Mouse (Mus musculus) kidney, postnatal 10 days (tissue): Measurements from ENCODE around the gene Nuak1.
A peak's percentile ranks its signal among the peaks of the same experiment; 100 is the strongest.

Source experiments
- DNase-seq: peaks from one replicate; pipeline ENCODE4 v3.0.0; 2021; ENCODE audit warnings: mixed read lengths

Gene Nuak1

DNA sequence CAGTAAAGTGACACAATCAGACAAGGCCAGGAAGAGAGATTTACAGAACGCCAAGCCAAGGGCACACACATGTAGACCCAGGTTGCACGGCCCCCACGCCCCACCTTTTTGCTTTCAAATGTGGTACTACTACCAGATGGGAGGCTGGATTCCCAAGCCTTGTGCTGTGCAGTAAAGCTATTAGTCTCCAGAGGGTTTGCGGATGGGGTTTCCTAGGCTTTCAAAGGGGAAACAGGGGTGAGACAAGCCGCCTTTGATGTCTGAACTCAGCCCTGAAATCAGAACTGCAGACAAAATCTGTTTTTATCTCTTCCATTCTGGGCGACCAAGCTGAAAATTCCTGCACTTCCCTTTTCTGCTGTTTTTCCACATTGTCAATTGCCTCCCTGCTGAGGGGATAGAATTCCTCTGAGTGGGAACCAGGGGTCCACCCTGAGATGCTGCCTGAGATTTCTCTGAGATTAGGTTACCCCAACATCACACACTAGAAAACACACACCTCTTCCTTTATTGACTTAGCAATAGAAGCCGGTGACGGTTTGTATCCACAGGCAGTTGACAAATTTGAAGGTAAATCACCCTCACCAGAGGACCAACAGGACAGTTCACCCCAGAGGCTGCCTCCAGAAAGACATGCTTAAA is 35.1 kb downstream of the Nuak1 start:
- DNase-seq: no peak

DNA sequence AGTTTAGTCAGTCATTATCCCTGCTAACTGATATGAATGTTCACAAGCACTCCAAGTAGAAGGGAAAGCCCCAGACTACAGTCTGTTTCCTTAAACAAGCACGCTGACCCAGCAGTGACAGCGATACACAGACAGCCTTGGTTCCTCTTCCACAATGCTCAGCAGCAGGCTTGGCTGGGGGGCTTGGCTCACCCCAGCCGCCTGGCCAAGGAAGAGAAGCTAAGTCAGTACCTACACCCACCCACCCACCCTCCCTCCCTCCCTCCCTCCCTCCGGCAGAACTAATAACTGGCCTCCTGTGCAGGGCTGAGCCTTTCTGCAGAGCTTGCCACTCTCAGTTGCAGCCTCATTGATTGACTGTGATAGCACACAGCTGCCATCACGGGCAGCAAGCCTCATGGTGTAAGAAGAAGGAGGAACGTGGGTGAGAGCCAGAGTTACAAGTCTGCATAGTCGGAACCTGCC is 38.5 kb downstream of the Nuak1 start:
- DNase-seq: peak; percentile 55

GRCm38 (mm10) chr10:84401189-84401588 is 39.2 kb downstream of the Nuak1 start:
- no peak for DNase-seq

GRCm38 (mm10) chr10:84400037-84400681 is 40.2 kb downstream of the Nuak1 start:
- no peak for DNase-seq

GRCm38 (mm10) chr10:84397276-84397675 is 43.1 kb downstream of the Nuak1 start:
- DNase-seq: no peak

DNA sequence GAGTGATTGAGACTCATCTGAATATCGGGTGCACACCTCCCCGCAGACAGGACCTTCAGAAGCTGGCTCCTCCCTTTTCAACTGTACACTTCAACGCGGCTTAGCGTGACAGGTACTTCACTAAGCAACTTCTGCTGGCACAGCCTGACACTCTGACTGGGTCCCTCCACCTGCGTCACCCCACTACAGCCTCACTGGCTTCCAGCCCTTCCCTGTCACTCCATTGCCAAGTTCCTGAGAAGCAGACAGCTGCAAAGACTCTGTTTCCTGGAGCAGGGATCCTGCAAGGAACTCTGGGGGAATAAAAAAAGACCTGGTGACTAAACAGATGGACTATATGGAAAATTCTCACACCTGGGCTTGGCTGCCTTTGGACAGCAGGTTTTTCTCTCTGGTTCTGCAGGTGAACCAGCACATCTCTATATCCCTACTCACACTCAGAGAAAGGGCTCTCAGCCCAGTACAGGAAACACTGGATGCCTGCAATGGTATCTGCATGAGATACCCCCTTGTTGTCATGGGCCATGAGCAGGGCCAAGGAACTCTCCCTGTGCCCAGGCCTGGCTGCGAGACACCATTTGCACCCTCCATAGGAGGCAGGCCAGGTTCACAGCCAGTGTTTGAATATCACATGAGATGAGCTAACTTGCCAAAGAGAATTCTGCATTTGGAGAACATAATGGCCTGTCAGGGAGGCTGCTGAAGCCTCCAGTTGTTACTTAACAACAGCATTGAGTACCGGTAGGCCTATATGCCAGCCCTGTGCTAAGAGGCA is 44.3 kb downstream of the Nuak1 start:
- peak; percentile 42 for DNase-seq

GRCm38 (mm10) chr10:84395259-84395658 is 45.1 kb downstream of the Nuak1 start:
- DNase-seq: peak; percentile 41

DNA sequence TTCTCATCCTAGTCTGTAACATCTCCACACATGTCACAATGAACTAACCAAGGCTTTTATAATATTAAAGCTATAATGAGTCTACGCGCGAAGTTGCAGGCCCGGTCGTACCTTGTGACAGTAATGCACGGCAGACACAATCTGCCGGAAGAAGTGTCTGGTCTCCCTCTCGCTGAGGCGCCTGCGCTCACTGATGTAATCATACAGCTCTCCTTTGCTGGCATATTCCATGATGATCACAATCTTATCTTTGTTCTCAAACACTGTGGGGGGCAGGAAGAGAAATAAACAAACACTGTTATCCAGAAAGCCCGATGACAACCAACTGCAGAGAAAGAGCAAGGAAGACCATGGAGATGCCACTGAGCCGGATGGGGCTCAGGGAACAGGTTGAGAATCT is 46.5 kb downstream of the Nuak1 start:
- no peak for DNase-seq

- DNase-seq: no peak
Observed at GRCm38 (mm10) chr10:84393405-84393804, 47.0 kb downstream of the Nuak1 start.

GRCm38 (mm10) chr10:84392723-84393081 is 47.7 kb downstream of the Nuak1 start:
- DNase-seq: peak; percentile 36

DNA sequence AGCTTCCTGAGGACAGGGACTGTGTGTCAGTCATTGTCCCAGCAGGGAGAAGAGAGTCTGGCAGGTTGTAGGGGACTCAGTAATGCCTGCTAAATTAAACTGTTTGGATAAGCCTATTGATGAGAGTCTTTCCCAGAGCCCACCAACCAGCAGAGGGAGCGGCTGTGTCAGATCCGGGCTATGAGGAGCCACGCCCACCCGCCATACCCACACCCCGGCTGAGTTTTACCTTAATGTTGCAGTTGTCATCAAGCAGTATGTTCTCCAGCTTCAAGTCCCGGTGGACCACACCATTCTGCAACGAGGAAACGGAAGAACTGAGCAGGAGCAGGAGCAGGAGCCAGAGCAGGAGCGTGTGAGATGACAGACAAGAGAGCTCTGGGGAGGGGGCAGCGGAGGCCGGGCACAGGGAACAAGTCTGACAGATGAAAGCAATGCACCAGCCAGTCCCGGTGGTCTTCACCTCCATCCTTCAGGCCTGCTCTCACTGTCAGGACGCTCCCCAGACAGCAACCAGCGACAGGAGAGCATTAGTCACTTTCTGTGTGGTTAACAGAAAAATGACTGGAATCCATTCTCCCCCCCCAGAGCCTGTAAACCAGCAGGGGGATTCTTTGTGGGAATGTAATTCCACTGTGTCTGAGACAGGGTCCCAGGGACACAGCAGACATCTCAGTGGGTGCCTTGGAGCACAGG is 48.2 kb downstream of the Nuak1 start:
- DNase-seq: peak; percentile 64

DNA sequence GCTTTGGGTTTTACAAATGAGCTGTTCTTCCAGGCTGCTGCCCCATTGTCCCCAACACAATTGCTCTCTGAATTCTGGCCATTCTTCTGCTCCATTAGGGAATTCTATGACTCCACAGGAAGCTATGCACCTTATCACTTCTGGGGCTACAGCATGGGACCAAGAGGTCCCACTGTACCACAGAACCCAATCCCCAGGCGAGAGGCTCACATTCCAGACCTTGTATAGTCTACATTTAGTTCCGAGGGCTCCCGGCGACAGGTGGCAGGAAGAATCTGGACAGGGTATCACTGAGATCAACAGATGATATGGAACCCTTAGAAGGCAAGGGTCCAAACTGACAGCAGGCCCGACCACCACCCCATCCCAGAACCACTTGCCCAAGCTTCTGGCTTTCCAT is 50.7 kb downstream of the Nuak1 start:
- DNase-seq: no peak

DNA sequence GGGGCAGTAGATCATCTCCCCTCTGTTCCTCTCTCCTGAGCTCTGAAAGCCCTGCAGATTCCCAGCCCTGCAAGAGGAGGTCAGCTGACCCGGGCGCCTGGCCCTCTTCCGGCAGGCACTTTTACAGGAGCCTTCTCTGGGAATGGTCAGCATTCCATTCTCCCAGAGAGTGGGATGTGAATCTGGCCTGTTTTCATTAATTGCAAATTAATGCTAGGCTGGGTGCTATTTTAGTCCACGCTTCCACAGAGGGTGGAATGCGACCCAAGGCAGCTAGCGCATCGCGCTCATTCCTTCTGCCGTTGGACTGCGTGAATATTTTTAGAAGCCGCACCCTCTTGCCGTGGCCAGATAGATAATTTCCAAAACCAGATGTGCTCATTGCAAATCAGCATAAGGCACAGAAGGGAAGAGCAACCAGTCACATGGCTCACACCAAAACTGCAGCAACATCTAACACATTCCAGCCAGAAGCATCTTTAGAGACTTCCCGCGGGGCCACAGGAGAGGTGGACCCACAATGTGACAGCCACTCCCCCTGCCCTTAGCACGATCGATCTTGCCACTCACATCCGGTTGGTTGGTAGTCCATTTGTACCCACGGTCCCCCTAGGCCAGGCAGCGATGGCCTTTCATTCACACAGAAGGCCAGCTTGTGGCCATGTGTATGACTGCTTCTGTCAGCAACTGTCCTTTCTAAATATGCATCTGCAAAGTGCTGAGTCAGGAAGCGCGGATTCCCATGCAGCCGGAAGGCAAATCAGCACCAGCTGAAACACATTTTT is 51.8 kb downstream of the Nuak1 start:
- peak; percentile 64 for DNase-seq

- no peak for DNase-seq
Observed at GRCm38 (mm10) chr10:84387338-84387737, 53.1 kb downstream of the Nuak1 start.

- no peak for DNase-seq
Observed at GRCm38 (mm10) chr10:84386625-84387242, 53.7 kb downstream of the Nuak1 start.

- DNase-seq: peak; percentile 2
Observed at GRCm38 (mm10) chr10:84386214-84386613, 54.2 kb downstream of the Nuak1 start.

GRCm38 (mm10) chr10:84384761-84385160 is 55.6 kb downstream of the Nuak1 start:
- DNase-seq: no peak

- DNase-seq: peak; percentile 46
Observed at GRCm38 (mm10) chr10:84382900-84383883, 57.2 kb downstream of the Nuak1 start.

DNA sequence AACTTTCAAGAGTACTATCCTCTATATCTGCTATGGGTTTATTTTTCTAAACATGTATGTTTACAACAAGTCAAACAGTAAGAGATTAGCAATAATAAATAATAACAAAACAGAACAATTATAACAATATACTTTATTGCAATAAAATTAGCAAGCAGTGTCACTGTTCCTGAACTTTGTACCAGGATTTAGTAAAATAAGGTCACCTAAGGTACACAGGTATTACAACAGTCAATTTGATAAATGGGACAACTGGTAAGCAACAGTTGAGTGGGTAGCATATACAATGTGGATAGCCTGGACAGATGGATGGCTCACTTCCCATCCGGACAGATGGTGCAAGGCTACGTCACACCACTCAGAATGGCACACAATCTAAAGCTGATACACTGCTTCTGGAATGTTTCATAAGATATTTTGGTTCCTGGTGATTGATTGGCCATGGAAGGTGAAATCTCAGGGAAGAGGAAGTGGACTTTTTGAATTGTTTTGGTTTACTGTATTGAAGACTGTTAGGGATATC is 59.1 kb downstream of the Nuak1 start:
- no peak for DNase-seq

- DNase-seq: no peak
Observed at GRCm38 (mm10) chr10:84379366-84379765, 61.0 kb downstream of the Nuak1 start.
